In genomic region chr1:106707036-106707880, GRCm38 (mm10) we compare ENCODE assay signal across 25 mouse cellular contexts. TPM values are rescaled to one million over a fixed set of nuclear protein-coding genes. Genes with fewer than 3 reads are reported as not detected.
DNase-seq lines count a peak whose midpoint lies in the region; ATAC-seq and TF ChIP-seq lines count a peak whose summit lies in the region.
"Had no signal": no experiment of that assay in that cellular context is flagged by ENCODE, and none has a peak within 500 bp of the region (broad histone marks: within the 10 kb centered on the region; RNA-seq: fewer than 3 reads in every experiment).

No protein-coding gene starts in this region.

- TF ChIP-seq CTCF in forebrain, postnatal 0 days (IDR thresholded peaks at IDR 0.05; ENCODE audit: low read depth) = no peak
- no peak for TF ChIP-seq CTCF in CH12.LX (conservative IDR thresholded peaks at IDR 0.05 in 1 of 2, IDR thresholded peaks at IDR 0.05 in 1 of 2; ENCODE audit: low read depth in 2 of 2, low read length in 2 of 2)

- no peak overlapping the region for H3K4me2 ChIP-seq in forebrain, postnatal 0 days (ENCODE audit: low read depth)
- no peak overlapping the region for H3K4me2 ChIP-seq in forebrain, embryonic 12.5 days
- 0 out of 2 replicates have a peak overlapping the region, but pooled peaks have one; percentile 8 for H3K4me2 ChIP-seq in kidney, embryonic 16.5 days (replicated peaks; ENCODE audit: low read depth, low read length)
- H3K4me2 ChIP-seq in kidney, embryonic 14.5 days (replicated peaks; ENCODE audit: low read depth, low read length) = no peak overlapping the region
- H3K4me2 ChIP-seq in CH12.LX (ENCODE audit: insufficient read depth, low read depth, poor library complexity, severe bottlenecking) = peak overlapping the region; percentile 88
- H3K4me2 ChIP-seq in liver, embryonic 11.5 days = no peak overlapping the region
- H3K4me2 ChIP-seq: embryonic facial prominence, embryonic 13.5 days; hindbrain, embryonic 12.5 days; intestine, embryonic 15.5 days had no signal

- DNase-seq in forebrain, postnatal 0 days = peak; percentile 27
- DNase-seq in CH12.LX (ENCODE audit: extremely low read depth) = no peak
- no peak for DNase-seq in liver, embryonic 11.5 days (ENCODE audit: low spot score)
- DNase-seq in frontal cortex, postnatal 10 days (ENCODE audit: low spot score in 2 of 2) = no peak
- DNase-seq: adrenal gland, postnatal 10 days; B cell, adult 2 months; cerebellum, adult 2 months; gastrocnemius, postnatal 14 days; heart, adult 2 months; kidney, postnatal 36 days; layer of hippocampus, postnatal 36 days; liver, postnatal 0 days; thymus, adult 2 months; thymus, postnatal 4 days had no signal

- dilution Hi-C loops in CH12.LX (cut with MboI; ENCODE audit: extremely low pct_ligation_motif_present, extremely low pct_unique_long_range_greater_than_20kb, low sequenced_read_pairs) = loop anchor here (25.0 kb wide), 1 partner anchor 170 kb away; no protein-coding TSS in a partner anchor

- no peaks in the 10 kb centered on the region for H3K27me3 ChIP-seq in forebrain, postnatal 0 days (ENCODE audit: insufficient read depth, low read length)
- H3K27me3 ChIP-seq in forebrain, embryonic 12.5 days = peaks cover 5% of the 10 kb centered on the region; the same call in 1 of the 2 replicates
- no peaks in the 10 kb centered on the region for H3K27me3 ChIP-seq in kidney, embryonic 16.5 days (ENCODE audit: insufficient read depth, low read length)
- H3K27me3 ChIP-seq in kidney, embryonic 14.5 days (ENCODE audit: control insufficient read depth, insufficient read depth, low read length) = no peaks in the 10 kb centered on the region
- H3K27me3 ChIP-seq in CH12.LX (replicated peaks) = no peaks in the 10 kb centered on the region
- peaks cover 6% of the 10 kb centered on the region for H3K27me3 ChIP-seq in liver, embryonic 11.5 days (replicated peaks; ENCODE audit: control insufficient read depth, insufficient read depth, low read length)
- H3K27me3 ChIP-seq: embryonic facial prominence, embryonic 13.5 days; intestine, embryonic 15.5 days had no signal

- H3K9ac ChIP-seq in forebrain, postnatal 0 days = no peak overlapping the region
- no peak overlapping the region for H3K9ac ChIP-seq in forebrain, embryonic 12.5 days
- no peak overlapping the region for H3K9ac ChIP-seq in kidney, embryonic 16.5 days (replicated peaks; ENCODE audit: low read length)
- no peak overlapping the region for H3K9ac ChIP-seq in kidney, embryonic 14.5 days (ENCODE audit: low read depth, low read length)
- peak overlapping the region; percentile 64 for H3K9ac ChIP-seq in CH12.LX (ENCODE audit: insufficient read depth, low read depth)
- H3K9ac ChIP-seq in liver, embryonic 11.5 days (ENCODE audit: low read depth, low read length) = no peak overlapping the region
- H3K9ac ChIP-seq: embryonic facial prominence, embryonic 13.5 days; hindbrain, embryonic 12.5 days; intestine, embryonic 15.5 days; liver, postnatal 0 days had no signal

- H3K4me1 ChIP-seq in forebrain, postnatal 0 days (ENCODE audit: insufficient read depth) = peaks cover 2% of the 10 kb centered on the region; the same call in 1 of the 2 replicates
- peaks cover 26% of the 10 kb centered on the region for H3K4me1 ChIP-seq in forebrain, embryonic 12.5 days
- H3K4me1 ChIP-seq in kidney, embryonic 16.5 days (ENCODE audit: insufficient read depth, low read length) = peaks cover 54% of the 10 kb centered on the region
- peaks cover 10% of the 10 kb centered on the region; the same call in 1 of the 2 replicates for H3K4me1 ChIP-seq in kidney, embryonic 14.5 days (ENCODE audit: control insufficient read depth, insufficient read depth, low read length)
- H3K4me1 ChIP-seq in CH12.LX (ENCODE audit: control insufficient read depth in 1 of 2, insufficient read depth in 2 of 2) = peaks cover 5 to 69% of the 10 kb centered on the region in 2 experiments; a peak in 3 of 4 replicates
- H3K4me1 ChIP-seq in liver, embryonic 11.5 days (replicated peaks; ENCODE audit: control insufficient read depth, insufficient read depth, low read length) = 0 out of 2 replicates have a peak, but pooled peaks cover under 1% of the 10 kb centered on the region

- in situ Hi-C loops in CH12.LX (cut with MboI; ENCODE audit: low pct_ligation_motif_present, low pct_unique_long_range_greater_than_20kb, low sequenced_read_pairs) = loop anchor here (10.0 to 25.0 kb wide), 2 partner anchors 52 to 645 kb away; no protein-coding TSS in a partner anchor

- no peaks in the 10 kb centered on the region for H3K36me3 ChIP-seq in forebrain, postnatal 0 days (ENCODE audit: insufficient read depth)
- H3K36me3 ChIP-seq in forebrain, embryonic 12.5 days (replicated peaks) = no peaks in the 10 kb centered on the region
- no peaks in the 10 kb centered on the region for H3K36me3 ChIP-seq in kidney, embryonic 16.5 days (ENCODE audit: insufficient read depth, low read length)
- H3K36me3 ChIP-seq in kidney, embryonic 14.5 days (ENCODE audit: control insufficient read depth, insufficient read depth, low read length) = no peaks in the 10 kb centered on the region
- H3K36me3 ChIP-seq in CH12.LX (replicated peaks in 1 of 2; ENCODE audit: control insufficient read depth in 1 of 2, insufficient read depth in 1 of 2, low read length in 1 of 2) = peaks cover 0 to 2% of the 10 kb centered on the region in 2 experiments
- no peaks in the 10 kb centered on the region for H3K36me3 ChIP-seq in liver, embryonic 11.5 days (ENCODE audit: control insufficient read depth, insufficient read depth, low read length)
- H3K36me3 ChIP-seq: embryonic facial prominence, embryonic 13.5 days; hindbrain, embryonic 12.5 days; intestine, embryonic 15.5 days had no signal

- H3K9me3 ChIP-seq in forebrain, postnatal 0 days (ENCODE audit: low read length) = no peaks in the 10 kb centered on the region
- no peaks in the 10 kb centered on the region for H3K9me3 ChIP-seq in forebrain, embryonic 12.5 days
- no peaks in the 10 kb centered on the region for H3K9me3 ChIP-seq in kidney, embryonic 16.5 days (ENCODE audit: low read length)
- H3K9me3 ChIP-seq in kidney, embryonic 14.5 days (ENCODE audit: control insufficient read depth, low read length) = no peaks in the 10 kb centered on the region
- H3K9me3 ChIP-seq in CH12.LX (replicated peaks; ENCODE audit: low read length) = no peaks in the 10 kb centered on the region
- H3K9me3 ChIP-seq in liver, embryonic 11.5 days (ENCODE audit: control insufficient read depth, low read length) = no peaks in the 10 kb centered on the region
- H3K9me3 ChIP-seq: embryonic facial prominence, embryonic 13.5 days; hindbrain, embryonic 12.5 days; intestine, embryonic 15.5 days had no signal

- H3K27ac ChIP-seq in forebrain, postnatal 0 days (ENCODE audit: low read depth, low read length) = no peak overlapping the region
- no peak overlapping the region for H3K27ac ChIP-seq in forebrain, embryonic 12.5 days
- peak overlapping the region; percentile 48; the same call in 1 of the 2 replicates for H3K27ac ChIP-seq in kidney, embryonic 16.5 days (ENCODE audit: low read length)
- H3K27ac ChIP-seq in kidney, embryonic 14.5 days (ENCODE audit: low read depth, low read length) = no peak overlapping the region
- peak overlapping the region; percentile 66; the same call in 1 of the 2 replicates for H3K27ac ChIP-seq in CH12.LX (ENCODE audit: insufficient read depth, low read depth)
- H3K27ac ChIP-seq in liver, embryonic 11.5 days (ENCODE audit: low read depth, low read length) = no peak overlapping the region
- H3K27ac ChIP-seq: embryonic facial prominence, embryonic 13.5 days; hindbrain, embryonic 12.5 days; intestine, embryonic 15.5 days; macrophage had no signal

- TF ChIP-seq POLR2A in CH12.LX (IDR thresholded peaks at IDR 0.05; ENCODE audit: low read depth, low read length) = no peak

- H3K4me3 ChIP-seq in forebrain, postnatal 0 days (ENCODE audit: low read depth, low read length) = no peak overlapping the region
- H3K4me3 ChIP-seq in forebrain, embryonic 12.5 days (replicated peaks) = no peak overlapping the region
- H3K4me3 ChIP-seq in kidney, embryonic 16.5 days (ENCODE audit: low read length) = no peak overlapping the region
- H3K4me3 ChIP-seq in kidney, embryonic 14.5 days (ENCODE audit: low read length) = no peak overlapping the region
- H3K4me3 ChIP-seq in CH12.LX (replicated peaks in 1 of 3; ENCODE audit: low read depth in 2 of 3, low read length in 2 of 3, poor library complexity in 1 of 3) = no peak overlapping the region
- H3K4me3 ChIP-seq in liver, embryonic 11.5 days (ENCODE audit: low read depth, low read length) = no peak overlapping the region
- H3K4me3 ChIP-seq: embryonic facial prominence, embryonic 13.5 days; erythroblast, embryonic 14.5 days; heart, adult 2 months; hindbrain, embryonic 12.5 days; intestine, embryonic 15.5 days had no signal

- peaks cover 50% of the 10 kb centered on the region for H3K79me2 ChIP-seq in CH12.LX (replicated peaks; ENCODE audit: control insufficient read depth, extremely low read depth, insufficient read depth, poor library complexity, severe bottlenecking)

- TF ChIP-seq RAD21 in CH12.LX (IDR thresholded peaks at IDR 0.05; ENCODE audit: low read depth, low read length) = no peak

- peak; percentile 73 for TF ChIP-seq EP300 in CH12.LX (IDR thresholded peaks at IDR 0.05; ENCODE audit: low read length)

- peak; percentile 48 for ATAC-seq in forebrain, postnatal 0 days
- no peak; the same call in 1 of the 2 replicates for ATAC-seq in forebrain, embryonic 12.5 days (ENCODE audit: low FRiP score)
- ATAC-seq in kidney, embryonic 16.5 days (ENCODE audit: low FRiP score, low TSS enrichment) = no peak
- ATAC-seq in kidney, embryonic 14.5 days (ENCODE audit: low FRiP score, low TSS enrichment) = no peak
- peak; percentile 6 for ATAC-seq in inflammation-experienced regulatory T-cells, adult 6 months
- ATAC-seq in liver, embryonic 11.5 days (replicated peaks; ENCODE audit: low FRiP score) = no peak
- ATAC-seq: intestine, embryonic 15.5 days; liver, postnatal 0 days; lung, postnatal 0 days; midbrain, embryonic 16.5 days had no signal

- 23% methylated on average over 6 of the region's 6 CpGs for WGBS in forebrain, postnatal 0 days
- WGBS in forebrain, embryonic 12.5 days = 63% methylated on average over 6 of the region's 6 CpGs
- WGBS in kidney, embryonic 16.5 days = 58% methylated on average over 6 of the region's 6 CpGs
- WGBS in kidney, embryonic 14.5 days = 72% methylated on average over 6 of the region's 6 CpGs
- WGBS in liver, embryonic 11.5 days = 74% methylated on average over 6 of the region's 6 CpGs

RNA-seq across cellular contexts. Expression of gene Bcl2, which starts 6.8 kb away (rescaled TPM):
- total RNA-seq in forebrain, postnatal 0 days (2014; rRNA removed) = 10.3 and 14.1 TPM in 2 replicates
- 3.5 and 6.3 TPM in 2 replicates for polyA plus RNA-seq in forebrain, postnatal 0 days (2015; fragmentation: Nextera tagmentation; extraction: Ambion mirVana)
- polyA plus RNA-seq in forebrain, embryonic 12.5 days (2016; fragmentation: Nextera tagmentation; extraction: Ambion mirVana) = 9.7 and 11.0 TPM in 2 replicates
- 20.4 and 28.2 TPM in 2 replicates for polyA plus RNA-seq in kidney, embryonic 16.5 days (2015; fragmentation: Nextera tagmentation; extraction: Ambion mirVana)
- polyA plus RNA-seq in kidney, embryonic 14.5 days (2014; fragmentation: Nextera tagmentation; extraction: Ambion mirVana) = 20.9 and 21.2 TPM in 2 replicates
- 7.6 and 13.6 TPM in 2 replicates for total RNA-seq in CH12.LX (2012; rRNA removed)
- 8.7 and 9.6 TPM in 2 replicates for total RNA-seq in CH12.LX (2014; rRNA removed)
- 4.5 and 4.7 TPM in 2 replicates for polyA plus RNA-seq in CH12.LX (2012; ENCODE audit: insufficient read length, low read depth)
- 100 to 1,000 TPM in 2 of 3 experiments, 10 to 100 TPM in 1; 22.7 to 169 (median 147) TPM for polyA plus RNA-seq in inflammation-experienced regulatory T-cells, adult 6 months (2017; shearing (Covaris generic))
- polyA plus RNA-seq in liver, embryonic 11.5 days (2014; fragmentation: Nextera tagmentation; extraction: Ambion mirVana) = 2.8 and 3.3 TPM in 2 replicates
- polyA plus RNA-seq: erythroblast, embryonic 14.5 days had no signal

RNA-seq across cellular contexts. Expression of gene Kdsr, which starts 52.3 kb away (rescaled TPM):
- total RNA-seq in forebrain, postnatal 0 days (2014; rRNA removed) = 11.8 and 15.8 TPM in 2 replicates
- polyA plus RNA-seq in forebrain, postnatal 0 days (2015; fragmentation: Nextera tagmentation; extraction: Ambion mirVana) = 13.4 and 17.8 TPM in 2 replicates
- 8.3 and 9.0 TPM in 2 replicates for polyA plus RNA-seq in forebrain, embryonic 12.5 days (2016; fragmentation: Nextera tagmentation; extraction: Ambion mirVana)
- 14.7 and 16.3 TPM in 2 replicates for polyA plus RNA-seq in kidney, embryonic 16.5 days (2015; fragmentation: Nextera tagmentation; extraction: Ambion mirVana)
- 8.7 and 14.8 TPM in 2 replicates for polyA plus RNA-seq in kidney, embryonic 14.5 days (2014; fragmentation: Nextera tagmentation; extraction: Ambion mirVana)
- total RNA-seq in CH12.LX (2012; rRNA removed) (4.7 and 6.4 TPM in 2 replicates), CH12.LX (2014; rRNA removed) (3.3 and 3.8 TPM in 2 replicates)
- polyA plus RNA-seq in CH12.LX (2012; ENCODE audit: insufficient read length, low read depth) = 6.3 and 8.5 TPM in 2 replicates
- 10 to 100 TPM; 23.5 to 28.7 (median 24.2) TPM for polyA plus RNA-seq in inflammation-experienced regulatory T-cells, adult 6 months (2017; shearing (Covaris generic))
- 8.1 and 9.6 TPM in 2 replicates for polyA plus RNA-seq in liver, embryonic 11.5 days (2014; fragmentation: Nextera tagmentation; extraction: Ambion mirVana)

Comparison
In these comparisons a context has a peak if more than half of its experiments do, and no peak if none do; other contexts are left out.
1. ATAC-seq: peak in forebrain, postnatal 0 days (single experiment) and inflammation-experienced regulatory T-cells, adult 6 months (single experiment); none in forebrain, embryonic 12.5 days (single experiment), kidney, embryonic 16.5 days (single experiment), kidney, embryonic 14.5 days (single experiment) and liver, embryonic 11.5 days (single experiment).
2. H3K27ac ChIP-seq: peak in kidney, embryonic 16.5 days (single experiment) and CH12.LX (single experiment); none in forebrain, postnatal 0 days (single experiment), forebrain, embryonic 12.5 days (single experiment), kidney, embryonic 14.5 days (single experiment) and liver, embryonic 11.5 days (single experiment).
3. H3K4me2 ChIP-seq: peak in kidney, embryonic 16.5 days (single experiment) and CH12.LX (single experiment); none in forebrain, postnatal 0 days (single experiment), forebrain, embryonic 12.5 days (single experiment), kidney, embryonic 14.5 days (single experiment) and liver, embryonic 11.5 days (single experiment).